Mouse (Mus musculus): ENCODE results near the gene Sfr1. TPM values are rescaled to one million over a fixed set of nuclear protein-coding genes. Genes with fewer than 3 reads are reported as not detected.
A peak's percentile ranks its signal among the peaks of the same experiment; 100 is the strongest.

Gene Sfr1
- polyA plus RNA-seq, 1 experiment from 2014 or later: 212 TPM

- WGBS: under 1% methylated on average over 10 of the region's 12 CpGs
- Histone ChIP-seq H3K36me3 (ENCODE audit: control insufficient read depth, insufficient read depth, low read length) (peaks cover 28% of the 10 kb centered on the region), H3K4me3 (ENCODE audit: low read depth, low read length) (peak overlapping the region; percentile 79), H3K9me3 (replicated peaks; ENCODE audit: control insufficient read depth, low read length) (no peaks in the 10 kb centered on the region), H3K27ac (ENCODE audit: low read depth, low read length) (peak overlapping the region; percentile 95), H3K4me1 (ENCODE audit: control insufficient read depth, insufficient read depth, low read length) (no peaks in the 10 kb centered on the region; the same call in 1 of the 2 replicates), H3K4me2 (ENCODE audit: low read length) (peak overlapping the region; percentile 68), H3K27me3 (replicated peaks; ENCODE audit: control insufficient read depth, insufficient read depth, low read length) (no peaks in the 10 kb centered on the region), H3K9ac (ENCODE audit: low read length) (peak overlapping the region; percentile 69)
- DNase-seq (ENCODE audit: low spot score): peak; percentile 90
- ATAC-seq: peak; percentile 58
These were observed 801 bp upstream of the Sfr1 start for GRCm38 (mm10) chr19:47730691-47731070.

DNA sequence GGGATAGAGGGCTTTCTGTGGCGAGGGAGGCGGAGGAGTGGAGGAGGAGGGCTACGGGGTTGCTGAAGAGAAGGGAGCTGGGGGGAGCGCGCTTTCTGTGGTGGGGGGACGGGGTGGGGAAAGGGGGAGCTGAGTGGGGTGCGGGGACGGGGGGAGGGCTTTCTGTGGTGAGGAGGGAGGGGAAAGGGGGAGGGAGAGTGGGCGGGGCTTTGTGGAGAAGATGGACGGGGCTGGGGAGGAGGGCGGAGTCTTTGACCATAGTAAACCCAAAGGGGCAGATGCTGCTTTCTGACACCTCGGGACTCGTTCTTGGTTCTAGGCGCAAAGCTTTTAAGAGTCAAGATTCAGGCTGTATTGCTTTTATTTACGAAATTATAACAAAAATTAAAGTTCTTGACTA, 449 bp downstream of the Sfr1 start:
- WGBS: 1% methylated on average over 13 of the region's 15 CpGs
- H3K27me3 ChIP-seq (replicated peaks; ENCODE audit: control insufficient read depth, insufficient read depth, low read length): no peaks in the 10 kb centered on the region
- ATAC-seq: peak; percentile 18; the same call in 1 of the 2 replicates

DNA sequence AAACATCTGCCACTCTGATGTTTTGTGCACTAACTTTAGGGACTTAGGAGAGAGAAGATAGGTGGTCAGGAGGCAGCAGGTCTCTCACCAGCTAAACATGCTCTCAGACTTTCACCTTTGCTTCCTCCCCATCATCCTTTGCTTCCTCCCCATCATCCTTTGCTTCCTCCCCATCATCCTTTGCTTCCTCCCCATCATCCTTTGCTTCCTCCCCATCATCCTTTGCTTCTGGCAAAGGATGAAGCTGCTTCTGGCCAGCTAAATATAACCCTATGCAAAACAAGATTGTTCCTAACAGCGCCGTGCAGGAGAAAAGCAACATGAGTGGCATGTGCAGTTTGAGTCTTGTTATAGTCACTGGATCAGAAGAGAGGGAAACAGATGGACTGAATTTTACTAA, 15.6 kb downstream of the Sfr1 start:
- WGBS: 94% methylated on average over 2 of the region's 2 CpGs
- ATAC-seq: no peak

More for the DNA sequence above, 449 bp downstream of the Sfr1 start:
- H3K4me3 ChIP-seq (ENCODE audit: low read depth, low read length): peak overlapping the region; percentile 79
- peak overlapping the region; percentile 79 for H3K9ac ChIP-seq (ENCODE audit: low read length)
- H3K36me3 ChIP-seq (ENCODE audit: control insufficient read depth, insufficient read depth, low read length): peaks cover 39% of the 10 kb centered on the region
- peak; percentile 85 for DNase-seq (ENCODE audit: low spot score)
- peak overlapping the region; percentile 54 for H3K4me2 ChIP-seq (ENCODE audit: low read length)
- peak overlapping the region; percentile 95 for H3K27ac ChIP-seq (ENCODE audit: low read depth, low read length)
- no peaks in the 10 kb centered on the region for H3K9me3 ChIP-seq (replicated peaks; ENCODE audit: control insufficient read depth, low read length)
- no peaks in the 10 kb centered on the region for H3K4me1 ChIP-seq (ENCODE audit: control insufficient read depth, insufficient read depth, low read length)

DNA sequence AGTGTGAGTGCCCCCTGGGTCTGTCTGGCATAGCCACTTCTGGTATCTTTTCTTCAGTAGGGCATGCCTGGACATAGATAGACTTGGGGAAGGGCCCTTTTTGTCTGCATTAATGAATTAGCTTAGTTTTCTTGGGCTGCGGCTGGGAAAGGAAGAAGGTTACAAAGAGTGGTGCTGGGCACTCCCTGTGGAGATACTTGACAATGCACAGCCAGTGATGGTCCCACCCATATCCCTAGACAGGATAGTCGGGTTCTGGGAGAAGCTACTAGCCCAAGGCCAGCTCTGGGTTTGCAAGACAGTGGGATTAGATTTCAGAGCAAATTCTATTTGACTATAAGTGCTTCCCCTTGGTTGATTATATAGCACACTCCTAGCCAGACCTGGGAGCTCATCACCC, 17.5 kb downstream of the Sfr1 start:
- Histone ChIP-seq H3K9ac (ENCODE audit: low read length) (no peak overlapping the region), H3K4me3 (ENCODE audit: low read depth, low read length) (no peak overlapping the region), H3K4me1 (ENCODE audit: control insufficient read depth, insufficient read depth, low read length) (0 out of 2 replicates have a peak, but pooled peaks cover 2% of the 10 kb centered on the region), H3K27ac (ENCODE audit: low read depth, low read length) (no peak overlapping the region), H3K4me2 (ENCODE audit: low read length) (no peak overlapping the region), H3K36me3 (ENCODE audit: control insufficient read depth, insufficient read depth, low read length) (no peaks in the 10 kb centered on the region), H3K9me3 (replicated peaks; ENCODE audit: control insufficient read depth, low read length) (no peaks in the 10 kb centered on the region), H3K27me3 (replicated peaks; ENCODE audit: control insufficient read depth, insufficient read depth, low read length) (no peaks in the 10 kb centered on the region)
- no peak for ATAC-seq
- WGBS: 91% methylated on average over 2 of the region's 2 CpGs
- no peak for DNase-seq (ENCODE audit: low spot score)

More for the DNA sequence above, 15.6 kb downstream of the Sfr1 start:
- no peaks in the 10 kb centered on the region for H3K27me3 ChIP-seq (replicated peaks; ENCODE audit: control insufficient read depth, insufficient read depth, low read length)
- no peak overlapping the region for H3K27ac ChIP-seq (ENCODE audit: low read depth, low read length)
- H3K36me3 ChIP-seq (ENCODE audit: control insufficient read depth, insufficient read depth, low read length): no peaks in the 10 kb centered on the region
- 0 out of 2 replicates have a peak, but pooled peaks cover 2% of the 10 kb centered on the region for H3K4me1 ChIP-seq (ENCODE audit: control insufficient read depth, insufficient read depth, low read length)
- H3K9ac ChIP-seq (ENCODE audit: low read length): no peak overlapping the region
- H3K9me3 ChIP-seq (replicated peaks; ENCODE audit: control insufficient read depth, low read length): no peaks in the 10 kb centered on the region
- no peak for DNase-seq (ENCODE audit: low spot score)
- H3K4me3 ChIP-seq (ENCODE audit: low read depth, low read length): no peak overlapping the region
- H3K4me2 ChIP-seq (ENCODE audit: low read length): no peak overlapping the region

DNA sequence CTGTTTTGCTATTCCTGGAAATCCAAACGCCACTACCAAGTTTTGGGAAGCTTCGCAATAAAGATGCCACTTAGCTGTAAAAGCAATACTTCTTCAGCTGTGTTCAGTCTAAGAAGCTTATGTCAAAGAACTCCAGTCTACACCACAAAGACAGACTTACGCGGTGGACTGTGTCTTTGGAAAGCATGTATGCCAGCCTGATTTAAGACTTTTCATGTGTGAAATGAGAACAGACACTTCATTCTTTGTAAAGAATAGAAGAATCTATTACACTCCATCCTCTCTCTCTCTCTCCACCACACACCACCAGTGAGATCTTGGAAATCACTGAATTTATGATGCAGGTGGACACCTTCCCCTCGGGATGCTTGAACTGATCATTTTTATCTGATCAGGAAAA, 18.9 kb downstream of the Sfr1 start:
- Histone ChIP-seq H3K4me1 (ENCODE audit: control insufficient read depth, insufficient read depth, low read length) (0 out of 2 replicates have a peak, but pooled peaks cover 2% of the 10 kb centered on the region), H3K27ac (ENCODE audit: low read depth, low read length) (no peak overlapping the region), H3K27me3 (replicated peaks; ENCODE audit: control insufficient read depth, insufficient read depth, low read length) (no peaks in the 10 kb centered on the region), H3K4me3 (ENCODE audit: low read depth, low read length) (no peak overlapping the region), H3K36me3 (ENCODE audit: control insufficient read depth, insufficient read depth, low read length) (no peaks in the 10 kb centered on the region), H3K9ac (ENCODE audit: low read length) (no peak overlapping the region), H3K9me3 (replicated peaks; ENCODE audit: control insufficient read depth, low read length) (no peaks in the 10 kb centered on the region), H3K4me2 (ENCODE audit: low read length) (no peak overlapping the region)
- 23% methylated on average over 5 of the region's 5 CpGs for WGBS
- peak; percentile 13 for DNase-seq (ENCODE audit: low spot score)
- ATAC-seq: no peak

DNA sequence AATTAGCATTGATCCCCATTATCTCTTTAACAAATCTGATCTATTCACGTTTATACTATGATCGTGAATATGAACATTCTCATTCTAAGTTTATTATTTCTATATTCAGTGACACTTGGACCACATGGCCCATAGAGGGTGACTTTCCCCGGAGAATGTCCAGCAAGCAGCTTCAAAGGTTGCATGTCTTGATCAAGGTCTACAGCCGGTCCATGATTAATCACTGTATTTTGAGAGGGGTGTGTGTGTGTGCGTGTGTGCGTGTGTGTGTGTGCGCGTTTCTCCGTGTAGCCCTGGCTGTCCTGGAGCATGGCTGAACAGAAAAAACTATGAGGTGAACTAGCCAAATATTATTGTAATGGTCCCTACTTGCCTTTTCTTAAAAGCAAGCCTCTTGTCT, 21.0 kb downstream of the Sfr1 start:
- 0 out of 2 replicates have a peak, but pooled peaks cover 2% of the 10 kb centered on the region for H3K4me1 ChIP-seq (ENCODE audit: control insufficient read depth, insufficient read depth, low read length)
- DNase-seq (ENCODE audit: low spot score): no peak
- no peak overlapping the region for H3K4me2 ChIP-seq (ENCODE audit: low read length)
- H3K27ac ChIP-seq (ENCODE audit: low read depth, low read length): no peak overlapping the region
- H3K4me3 ChIP-seq (ENCODE audit: low read depth, low read length): no peak overlapping the region
- no peaks in the 10 kb centered on the region for H3K27me3 ChIP-seq (replicated peaks; ENCODE audit: control insufficient read depth, insufficient read depth, low read length)
- no peaks in the 10 kb centered on the region for H3K9me3 ChIP-seq (replicated peaks; ENCODE audit: control insufficient read depth, low read length)
- no peak overlapping the region for H3K9ac ChIP-seq (ENCODE audit: low read length)
- ATAC-seq: no peak
- 93% methylated on average over 9 of the region's 9 CpGs for WGBS
- no peaks in the 10 kb centered on the region for H3K36me3 ChIP-seq (ENCODE audit: control insufficient read depth, insufficient read depth, low read length)

- no peaks in the 10 kb centered on the region for H3K36me3 ChIP-seq (ENCODE audit: control insufficient read depth, insufficient read depth, low read length)
- no peaks in the 10 kb centered on the region for H3K9me3 ChIP-seq (replicated peaks; ENCODE audit: control insufficient read depth, low read length)
- H3K4me3 ChIP-seq (ENCODE audit: low read depth, low read length): no peak overlapping the region
- no peak overlapping the region for H3K4me2 ChIP-seq (ENCODE audit: low read length)
- H3K4me1 ChIP-seq (ENCODE audit: control insufficient read depth, insufficient read depth, low read length): 0 out of 2 replicates have a peak, but pooled peaks cover 2% of the 10 kb centered on the region
- DNase-seq (ENCODE audit: low spot score) (no peak), ATAC-seq (no peak)
- no peak overlapping the region for H3K9ac ChIP-seq (ENCODE audit: low read length)
- no peaks in the 10 kb centered on the region for H3K27me3 ChIP-seq (replicated peaks; ENCODE audit: control insufficient read depth, insufficient read depth, low read length)
- 89% methylated on average over 4 of the region's 4 CpGs for WGBS
- H3K27ac ChIP-seq (ENCODE audit: low read depth, low read length): no peak overlapping the region
These were observed 22.4 kb downstream of the Sfr1 start for GRCm38 (mm10) chr19:47753921-47754320.

- no peak overlapping the region for H3K4me2 ChIP-seq (ENCODE audit: low read length)
- H3K9ac ChIP-seq (ENCODE audit: low read length): no peak overlapping the region
- no peaks in the 10 kb centered on the region for H3K27me3 ChIP-seq (replicated peaks; ENCODE audit: control insufficient read depth, insufficient read depth, low read length)
- H3K9me3 ChIP-seq (replicated peaks; ENCODE audit: control insufficient read depth, low read length): no peaks in the 10 kb centered on the region
- DNase-seq (ENCODE audit: low spot score) (no peak), ATAC-seq (no peak)
- no peaks in the 10 kb centered on the region for H3K4me1 ChIP-seq (ENCODE audit: control insufficient read depth, insufficient read depth, low read length)
- no peak overlapping the region for H3K27ac ChIP-seq (ENCODE audit: low read depth, low read length)
- WGBS: 96% methylated on average over 9 of the region's 9 CpGs
- no peak overlapping the region for H3K4me3 ChIP-seq (ENCODE audit: low read depth, low read length)
- no peaks in the 10 kb centered on the region for H3K36me3 ChIP-seq (ENCODE audit: control insufficient read depth, insufficient read depth, low read length)
These were observed 23.4 kb downstream of the Sfr1 start for GRCm38 (mm10) chr19:47754931-47755330.

- no peak overlapping the region for H3K4me2 ChIP-seq (ENCODE audit: low read length)
- H3K4me1 ChIP-seq (ENCODE audit: control insufficient read depth, insufficient read depth, low read length): no peaks in the 10 kb centered on the region
- H3K27me3 ChIP-seq (replicated peaks; ENCODE audit: control insufficient read depth, insufficient read depth, low read length): no peaks in the 10 kb centered on the region
- no peak for DNase-seq (ENCODE audit: low spot score)
- no peak overlapping the region for H3K4me3 ChIP-seq (ENCODE audit: low read depth, low read length)
- H3K9ac ChIP-seq (ENCODE audit: low read length): no peak overlapping the region
- ATAC-seq: no peak
- H3K27ac ChIP-seq (ENCODE audit: low read depth, low read length): no peak overlapping the region
- H3K36me3 ChIP-seq (ENCODE audit: control insufficient read depth, insufficient read depth, low read length): no peaks in the 10 kb centered on the region
- WGBS: 83% methylated on average over 19 of the region's 19 CpGs
- no peaks in the 10 kb centered on the region for H3K9me3 ChIP-seq (replicated peaks; ENCODE audit: control insufficient read depth, low read length)
These were observed 24.1 kb downstream of the Sfr1 start for GRCm38 (mm10) chr19:47755625-47756024.
